Mouse (Mus musculus): ENCODE results near the gene Rragc. TPM values are rescaled to one million over a fixed set of nuclear protein-coding genes. Genes with fewer than 3 reads are reported as not detected.
"Not testable (repeated sequence)": the region's sequence is repeated elsewhere in the genome, so short reads cannot be mapped to it uniquely, and the experiment has no call there.

Gene Rragc
- 10 to 100 TPM; 58.4 to 63.8 TPM for total RNA-seq (2021)

GRCm38 (mm10) chr4:123916748-123917547 is at the start of gene Rragc:
Gene Rragc, plus strand, starts transcription at chr4:123917446.
- DNase-seq (ENCODE audit: low spot score in 2 of 2), result peak; percentile 100
- intact Hi-C loops (cut with DNase I), result no loop called here

- intact Hi-C loops (cut with DNase I), result no loop called here
- DNase-seq (ENCODE audit: low spot score in 2 of 2), result no peak
Observed at GRCm38 (mm10) chr4:123893726-123894125, 23.5 kb upstream of the Rragc start.

- intact Hi-C loops (cut with DNase I), result no loop called here
- DNase-seq (ENCODE audit: low spot score in 2 of 2), result no peak
Observed at GRCm38 (mm10) chr4:123894295-123894694, 23.0 kb upstream of the Rragc start.

- peak; percentile 34 to 51 for DNase-seq (ENCODE audit: low spot score in 2 of 2)
- intact Hi-C loops (cut with DNase I), result loop anchor here (1.0 to 2.0 kb wide), 3 partner anchors 79 to 148 kb away; partner anchors contain the start of gene Akirin1
Observed at GRCm38 (mm10) chr4:123898696-123899095, 18.6 kb upstream of the Rragc start.

GRCm38 (mm10) chr4:123903432-123903831 is 13.8 kb upstream of the Rragc start:
- intact Hi-C loops (cut with DNase I), result no loop called here

GRCm38 (mm10) chr4:123904333-123905125 is 12.7 kb upstream of the Rragc start, which contains the start of gene Mycbp:
Gene Mycbp, plus strand, starts transcription at chr4:123904832.
- DNase-seq (ENCODE audit: low spot score in 2 of 2), result peak; percentile 99
- intact Hi-C loops (cut with DNase I), result no loop called here

More at GRCm38 (mm10) chr4:123903432-123903831, 13.8 kb upstream of the Rragc start:
- no peak for DNase-seq (ENCODE audit: low spot score in 2 of 2)

GRCm38 (mm10) chr4:123905126-123905668 is 12.0 kb upstream of the Rragc start:
- intact Hi-C loops (cut with DNase I), result no loop called here
- DNase-seq (ENCODE audit: low spot score in 2 of 2), result no peak

GRCm38 (mm10) chr4:123911503-123911902 is 5.7 kb upstream of the Rragc start:
- intact Hi-C loops (cut with DNase I), result no loop called here
- DNase-seq (ENCODE audit: low spot score in 2 of 2), result no peak

GRCm38 (mm10) chr4:123912431-123912830 is 4.8 kb upstream of the Rragc start:
- intact Hi-C loops (cut with DNase I), result no loop called here
- DNase-seq (ENCODE audit: low spot score in 2 of 2), result no peak

GRCm38 (mm10) chr4:123917548-123918140 is 398 bp downstream of the Rragc start, which contains the start of gene 4930535I16Rik:
Gene 4930535I16Rik, minus strand, starts transcription at chr4:123918022.
- intact Hi-C loops (cut with DNase I), result no loop called here
- DNase-seq (ENCODE audit: low spot score in 2 of 2), result peak in 1 of 2 experiments; percentile 9

GRCm38 (mm10) chr4:123918851-123919250 is 1.6 kb downstream of the Rragc start:
- intact Hi-C loops (cut with DNase I), result no loop called here
- no peak for DNase-seq (ENCODE audit: low spot score in 2 of 2)

GRCm38 (mm10) chr4:123921055-123921565 is 3.9 kb downstream of the Rragc start:
- DNase-seq (ENCODE audit: low spot score in 2 of 2), result no peak
- intact Hi-C loops (cut with DNase I), result no loop called here

- intact Hi-C loops (cut with DNase I), result no loop called here
- no peak for DNase-seq (ENCODE audit: low spot score in 2 of 2)
Observed at GRCm38 (mm10) chr4:123927961-123928360, 10.7 kb downstream of the Rragc start.

- DNase-seq (ENCODE audit: low spot score in 2 of 2), result no peak
- intact Hi-C loops (cut with DNase I), result no loop called here
Observed at GRCm38 (mm10) chr4:123929994-123930393, 12.7 kb downstream of the Rragc start.

- no peak for DNase-seq (ENCODE audit: low spot score in 2 of 2)
Observed at GRCm38 (mm10) chr4:123934306-123934705, 17.1 kb downstream of the Rragc start.

GRCm38 (mm10) chr4:123936059-123936458 is 18.8 kb downstream of the Rragc start:
- intact Hi-C loops (cut with DNase I), result loop anchor here (5.0 kb wide), 1 partner anchor 741 kb away; no protein-coding TSS in a partner anchor
- no peak for DNase-seq (ENCODE audit: low spot score in 2 of 2)

More at GRCm38 (mm10) chr4:123934306-123934705, 17.1 kb downstream of the Rragc start:
- intact Hi-C loops (cut with DNase I), result no loop called here

- DNase-seq (ENCODE audit: low spot score in 2 of 2), result peak; percentile 81 to 84
- intact Hi-C loops (cut with DNase I), result loop anchor here (5.0 kb wide), 1 partner anchor 737 kb away; no protein-coding TSS in a partner anchor
Observed at GRCm38 (mm10) chr4:123939838-123940237, 22.6 kb downstream of the Rragc start.

- DNase-seq (ENCODE audit: low spot score in 2 of 2); intact Hi-C loops (cut with DNase I): not testable (repeated sequence)
Observed at GRCm38 (mm10) chr4:123940878-123941277, 23.6 kb downstream of the Rragc start.

GRCm38 (mm10) chr4:123946701-123947100 is 29.5 kb downstream of the Rragc start:
- intact Hi-C loops (cut with DNase I), result no loop called here
- DNase-seq (ENCODE audit: low spot score in 2 of 2), result no peak
